Mouse (Mus musculus): Measurements from ENCODE around the gene Rasa1. TPM values are rescaled to one million over a fixed set of nuclear protein-coding genes. Genes with fewer than 3 reads are reported as not detected.

Gene Rasa1
- total and polyA plus RNA-seq, 3 experiments = 5.6 to 27.8 (median 20.7) TPM

DNA sequence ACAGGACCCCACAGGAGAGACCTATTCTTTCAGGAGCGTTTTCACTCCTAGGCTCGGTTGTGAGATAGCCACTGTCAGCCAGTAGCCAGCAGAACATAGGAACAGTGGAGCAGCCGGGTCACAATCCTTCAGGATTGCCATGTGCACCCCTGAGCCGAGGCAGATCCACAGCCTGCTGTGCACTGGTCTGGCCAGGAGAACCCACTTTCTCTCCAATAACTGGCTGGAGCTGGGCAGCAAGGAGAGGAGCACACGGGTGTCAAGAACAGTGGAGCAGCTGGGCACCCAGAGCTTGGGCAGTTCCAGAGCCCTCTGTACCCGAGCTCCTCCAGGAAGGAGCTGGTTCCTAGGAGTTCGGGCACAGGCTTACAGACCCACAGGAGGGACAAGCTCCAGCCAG, 50.2 kb downstream of the Rasa1 start:
- no peak overlapping the region for H3K27ac ChIP-seq
- H3K79me2 ChIP-seq (replicated peaks; ENCODE audit: control insufficient read depth, insufficient read depth, low read length) = no peaks in the 10 kb centered on the region; the same call in 1 of the 2 replicates
- no peak overlapping the region for H3K9ac ChIP-seq (ENCODE audit: low read depth, low read length)
- H3K4me1 ChIP-seq (ENCODE audit: control insufficient read depth, insufficient read depth, low read length) = no peaks in the 10 kb centered on the region
- no peak for DNase-seq
- H3K4me3 ChIP-seq = no peak overlapping the region
- no peaks in the 10 kb centered on the region; the same call in 1 of the 2 replicates for H3K36me3 ChIP-seq (ENCODE audit: control insufficient read depth, insufficient read depth, low read length)
- 89% methylated on average over 7 of the region's 7 CpGs for WGBS
- intact Hi-C loops (cut with DNase I) = no loop called here
- TF ChIP-seq EP300 (IDR thresholded peaks at IDR 0.05; ENCODE audit: insufficient read depth, low read depth, low read length) (no peak), POLR2A (IDR thresholded peaks at IDR 0.05; ENCODE audit: insufficient read depth, low read depth, low read length) (no peak), CTCF (IDR thresholded peaks at IDR 0.05) (no peak)
- no peaks in the 10 kb centered on the region for H3K27me3 ChIP-seq (ENCODE audit: control insufficient read depth, insufficient read depth, low read length)

- Histone ChIP-seq H3K4me3 (no peak overlapping the region), H3K27ac (no peak overlapping the region), H3K27me3 (ENCODE audit: control insufficient read depth, insufficient read depth, low read length) (no peaks in the 10 kb centered on the region), H3K36me3 (ENCODE audit: control insufficient read depth, insufficient read depth, low read length) (peaks cover 4% of the 10 kb centered on the region), H3K79me2 (replicated peaks; ENCODE audit: control insufficient read depth, insufficient read depth, low read length) (no peaks in the 10 kb centered on the region), H3K9ac (ENCODE audit: low read depth, low read length) (no peak overlapping the region), H3K4me1 (ENCODE audit: control insufficient read depth, insufficient read depth, low read length) (no peaks in the 10 kb centered on the region)
- WGBS = 81% methylated on average over 4 of the region's 4 CpGs
- TF ChIP-seq CTCF (IDR thresholded peaks at IDR 0.05) (no peak), EP300 (IDR thresholded peaks at IDR 0.05; ENCODE audit: insufficient read depth, low read depth, low read length) (no peak)
- intact Hi-C loops (cut with DNase I) = no loop called here
- DNase-seq = no peak
Observed at GRCm38 (mm10) chr13:85218656-85219055, 70.3 kb downstream of the Rasa1 start.

DNA sequence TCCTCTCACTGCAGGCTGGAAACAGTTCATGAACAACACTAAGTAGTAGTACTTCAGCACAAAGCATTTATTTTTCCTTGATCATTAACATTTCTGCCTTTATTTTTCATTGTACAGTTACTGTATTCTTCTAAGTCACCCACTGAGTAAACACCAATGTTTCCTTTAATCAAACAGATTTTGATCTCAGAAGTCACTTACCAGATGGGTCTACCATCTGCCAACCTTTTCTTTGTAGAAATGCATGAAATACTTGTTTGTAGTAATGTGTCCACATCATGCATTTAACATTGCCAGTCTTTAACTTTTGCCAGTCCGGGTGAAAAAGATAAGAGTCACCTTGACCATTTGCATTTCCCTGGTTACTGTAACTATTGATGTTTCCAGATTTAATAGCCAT, 78.6 kb downstream of the Rasa1 start:
- Histone ChIP-seq H3K79me2 (replicated peaks; ENCODE audit: control insufficient read depth, insufficient read depth, low read length) (no peaks in the 10 kb centered on the region), H3K4me3 (no peak overlapping the region), H3K4me1 (ENCODE audit: control insufficient read depth, insufficient read depth, low read length) (no peaks in the 10 kb centered on the region), H3K27ac (no peak overlapping the region), H3K9ac (ENCODE audit: low read depth, low read length) (no peak overlapping the region), H3K27me3 (ENCODE audit: control insufficient read depth, insufficient read depth, low read length) (no peaks in the 10 kb centered on the region), H3K36me3 (ENCODE audit: control insufficient read depth, insufficient read depth, low read length) (peaks cover 3% of the 10 kb centered on the region; the same call in 1 of the 2 replicates)
- no peak for TF ChIP-seq POLR2A (IDR thresholded peaks at IDR 0.05; ENCODE audit: insufficient read depth, low read depth, low read length)
- TF ChIP-seq EP300 (IDR thresholded peaks at IDR 0.05; ENCODE audit: insufficient read depth, low read depth, low read length) = no peak
- no peak for TF ChIP-seq CTCF (IDR thresholded peaks at IDR 0.05)
- no peak for DNase-seq
- intact Hi-C loops (cut with DNase I) = no loop called here
- WGBS = 45% methylated on average over 1 of the region's 1 CpGs

DNA sequence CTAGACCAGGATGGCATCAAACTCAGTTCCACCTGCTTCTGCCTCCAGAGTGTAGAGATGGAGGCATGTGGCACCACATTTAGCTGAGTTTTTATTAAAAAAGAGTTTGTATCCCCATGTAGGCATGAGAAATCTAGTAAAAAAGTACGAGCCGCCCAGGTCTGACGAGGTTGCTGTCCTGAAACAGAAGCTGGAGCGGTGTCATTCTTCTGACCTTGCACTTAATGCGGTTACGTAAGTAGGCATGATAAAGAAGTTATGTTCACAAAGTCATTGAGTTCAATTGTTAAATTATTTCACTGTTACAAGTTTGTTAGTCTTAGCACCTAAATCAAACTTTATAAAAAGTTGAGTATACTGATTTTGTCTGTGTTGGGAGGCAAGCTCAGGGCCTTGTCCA, 80.3 kb downstream of the Rasa1 start:
- H3K9ac ChIP-seq (ENCODE audit: low read depth, low read length) = no peak overlapping the region
- intact Hi-C loops (cut with DNase I) = loop anchor here (5.0 kb wide), 1 partner anchor 79 kb away; the partner anchor contains the start of gene Rasa1
- WGBS = 74% methylated on average over 6 of the region's 6 CpGs

DNA sequence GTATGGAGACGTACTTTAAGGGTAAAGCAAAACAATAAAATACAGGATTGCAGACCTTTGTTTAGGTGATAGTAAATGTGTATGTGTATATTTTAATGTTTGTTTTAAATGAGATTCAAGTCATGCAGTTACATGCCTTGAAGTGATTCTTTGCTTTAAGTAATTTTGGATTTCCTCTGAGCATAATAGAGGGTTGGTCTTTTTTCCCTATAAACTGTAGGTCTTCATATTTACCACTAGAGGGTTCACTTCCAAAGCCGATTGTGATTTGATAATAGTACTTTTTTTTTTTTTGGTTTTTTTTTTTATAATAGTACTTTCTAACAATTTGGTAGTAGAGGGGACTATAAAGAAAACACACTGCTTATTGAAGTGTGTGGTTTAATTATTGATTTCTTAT, 81.4 kb downstream of the Rasa1 start:
- intact Hi-C loops (cut with DNase I) = loop anchor here (5.0 kb wide), 1 partner anchor 80 kb away; the partner anchor contains the start of gene Rasa1
- no peak for DNase-seq
- no peak overlapping the region for H3K27ac ChIP-seq
- no peaks in the 10 kb centered on the region for H3K4me1 ChIP-seq (ENCODE audit: control insufficient read depth, insufficient read depth, low read length)
- no peak overlapping the region for H3K4me3 ChIP-seq
- TF ChIP-seq POLR2A (IDR thresholded peaks at IDR 0.05; ENCODE audit: insufficient read depth, low read depth, low read length) (no peak), CTCF (IDR thresholded peaks at IDR 0.05) (peak; percentile 80), EP300 (IDR thresholded peaks at IDR 0.05; ENCODE audit: insufficient read depth, low read depth, low read length) (no peak)
- H3K27me3 ChIP-seq (ENCODE audit: control insufficient read depth, insufficient read depth, low read length) = no peaks in the 10 kb centered on the region
- no peaks in the 10 kb centered on the region for H3K79me2 ChIP-seq (replicated peaks; ENCODE audit: control insufficient read depth, insufficient read depth, low read length)
- WGBS = 54% methylated on average over 2 of the region's 2 CpGs
- no peak overlapping the region for H3K9ac ChIP-seq (ENCODE audit: low read depth, low read length)
- H3K36me3 ChIP-seq (ENCODE audit: control insufficient read depth, insufficient read depth, low read length) = peaks cover 3% of the 10 kb centered on the region; the same call in 1 of the 2 replicates

More for the DNA sequence above, 80.3 kb downstream of the Rasa1 start:
- no peaks in the 10 kb centered on the region for H3K27me3 ChIP-seq (ENCODE audit: control insufficient read depth, insufficient read depth, low read length)
- no peaks in the 10 kb centered on the region for H3K4me1 ChIP-seq (ENCODE audit: control insufficient read depth, insufficient read depth, low read length)
- no peak for TF ChIP-seq EP300 (IDR thresholded peaks at IDR 0.05; ENCODE audit: insufficient read depth, low read depth, low read length)
- no peak for TF ChIP-seq CTCF (IDR thresholded peaks at IDR 0.05)
- no peak for TF ChIP-seq POLR2A (IDR thresholded peaks at IDR 0.05; ENCODE audit: insufficient read depth, low read depth, low read length)
- no peak overlapping the region; the same call in 1 of the 2 replicates for H3K27ac ChIP-seq
- no peaks in the 10 kb centered on the region for H3K79me2 ChIP-seq (replicated peaks; ENCODE audit: control insufficient read depth, insufficient read depth, low read length)
- no peak for DNase-seq
- H3K36me3 ChIP-seq (ENCODE audit: control insufficient read depth, insufficient read depth, low read length) = peaks cover 3% of the 10 kb centered on the region; the same call in 1 of the 2 replicates
- no peak overlapping the region for H3K4me3 ChIP-seq

DNA sequence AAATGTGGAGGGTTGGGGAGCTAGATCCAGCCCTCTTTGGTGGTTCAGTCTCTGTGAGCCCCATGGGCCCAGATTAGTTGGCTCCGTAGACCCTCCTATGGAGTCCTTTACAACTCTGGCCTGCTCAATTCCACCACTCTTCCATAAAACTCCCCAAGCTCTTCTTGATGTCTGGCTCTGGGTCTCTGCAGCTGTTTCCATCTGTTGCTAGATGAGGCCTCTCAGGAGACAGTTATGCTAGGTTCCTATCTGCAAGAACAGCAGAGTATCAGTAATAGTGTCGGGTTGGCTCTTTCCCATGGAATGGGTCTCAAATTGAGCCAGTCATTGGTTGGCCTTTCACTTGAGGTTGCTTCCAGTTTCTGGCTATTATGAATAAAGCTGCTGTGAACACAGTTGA, 97.7 kb downstream of the Rasa1 start:
- intact Hi-C loops (cut with DNase I) = no loop called here
- H3K9ac ChIP-seq (ENCODE audit: low read depth, low read length) = no peak overlapping the region
- 84% methylated on average over 2 of the region's 2 CpGs for WGBS
- no peak overlapping the region for H3K27ac ChIP-seq
- H3K36me3 ChIP-seq (ENCODE audit: control insufficient read depth, insufficient read depth, low read length) = peaks cover 9% of the 10 kb centered on the region
- H3K27me3 ChIP-seq (ENCODE audit: control insufficient read depth, insufficient read depth, low read length) = no peaks in the 10 kb centered on the region
- TF ChIP-seq CTCF (IDR thresholded peaks at IDR 0.05) (no peak), EP300 (IDR thresholded peaks at IDR 0.05; ENCODE audit: insufficient read depth, low read depth, low read length) (no peak), POLR2A (IDR thresholded peaks at IDR 0.05; ENCODE audit: insufficient read depth, low read depth, low read length) (no peak)
- H3K4me3 ChIP-seq = no peak overlapping the region
- H3K4me1 ChIP-seq (ENCODE audit: control insufficient read depth, insufficient read depth, low read length) = peaks cover 1% of the 10 kb centered on the region
- DNase-seq = no peak
- H3K79me2 ChIP-seq (replicated peaks; ENCODE audit: control insufficient read depth, insufficient read depth, low read length) = no peaks in the 10 kb centered on the region; the same call in 1 of the 2 replicates

All from heart, adult 2 months (tissue).